ENCODE assay signal across 35 mouse cellular contexts in the genomic region with DNA sequence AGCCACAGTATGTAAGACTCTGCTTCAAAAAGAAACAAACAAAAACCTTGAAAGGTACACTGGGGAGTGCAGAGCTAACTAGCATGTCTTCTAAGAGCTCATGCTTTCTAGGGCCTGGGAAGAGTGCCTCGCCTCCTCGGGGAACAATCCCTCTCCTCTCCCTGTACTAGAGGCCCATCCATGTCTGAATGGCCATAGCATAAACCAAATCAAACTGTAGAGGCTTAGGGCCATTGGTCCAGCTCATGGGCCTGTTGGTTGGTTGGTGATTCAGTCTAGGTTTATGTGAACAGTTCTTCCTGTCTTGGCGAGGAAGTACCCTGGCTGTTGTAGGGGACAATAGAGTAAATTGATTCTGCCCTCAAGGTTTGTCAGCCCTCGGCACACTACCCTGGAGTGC.
"Had no signal": no experiment of that assay in that cellular context is flagged by ENCODE, and none has a peak within 500 bp of the region (broad histone marks: within the 10 kb centered on the region; RNA-seq: fewer than 3 reads in every experiment).

No protein-coding gene starts in this region.

- H3K27me3 ChIP-seq: heart, embryonic 12.5 days; heart, embryonic 13.5 days; heart, embryonic 15.5 days; hindbrain, embryonic 12.5 days; hindbrain, embryonic 15.5 days; intestine, embryonic 15.5 days; kidney, embryonic 15.5 days had no signal

- H3K9ac ChIP-seq: heart, embryonic 12.5 days; heart, embryonic 13.5 days; heart, embryonic 15.5 days; hindbrain, embryonic 12.5 days; hindbrain, embryonic 13.5 days; hindbrain, embryonic 14.5 days; hindbrain, embryonic 15.5 days; intestine, embryonic 15.5 days; kidney, embryonic 15.5 days had no signal

- ATAC-seq: hindbrain, embryonic 16.5 days; hindbrain, postnatal 0 days; inflammation-experienced regulatory T-cells, adult 6 months; intestine, embryonic 15.5 days; intestine, embryonic 16.5 days; intestine, postnatal 0 days had no signal

- DNase-seq: heart, postnatal 10 days; heart, postnatal 14 days; heart, postnatal 36 days; heart, postnatal 4 days; kidney, adult 11 months; kidney, adult 18-20 months; kidney, adult 2 months; kidney, adult 8-10 months; kidney, adult 9 months; kidney, postnatal 10 days; kidney, postnatal 14 days; kidney, postnatal 25 days; kidney, postnatal 36 days; kidney, postnatal 4 days; layer of hippocampus, adult 9-11 months; layer of hippocampus, postnatal 36 days had no signal

- H3K27ac ChIP-seq: heart, embryonic 13.5 days; heart, embryonic 15.5 days; hindbrain, embryonic 10.5 days; hindbrain, embryonic 12.5 days; hindbrain, embryonic 13.5 days; hindbrain, embryonic 14.5 days; hindbrain, embryonic 15.5 days; hindbrain, postnatal 0 days; intestine, embryonic 15.5 days; kidney, embryonic 15.5 days; kidney, postnatal 0 days; layer of hippocampus, adult 2 months; left cerebral cortex, adult 2 months had no signal

- H3K4me3 ChIP-seq: heart, embryonic 12.5 days; heart, embryonic 13.5 days; heart, embryonic 15.5 days; hindbrain, embryonic 10.5 days; hindbrain, embryonic 12.5 days; hindbrain, embryonic 13.5 days; hindbrain, embryonic 15.5 days; intestine, embryonic 15.5 days; kidney, embryonic 15.5 days; layer of hippocampus, adult 2 months; left cerebral cortex, adult 2 months had no signal

- H3K4me2 ChIP-seq: heart, embryonic 11.5 days; heart, embryonic 12.5 days; heart, embryonic 13.5 days; heart, embryonic 15.5 days; hindbrain, embryonic 12.5 days; hindbrain, embryonic 13.5 days; hindbrain, embryonic 14.5 days; hindbrain, embryonic 15.5 days; intestine, embryonic 15.5 days; kidney, embryonic 15.5 days had no signal

- H3K36me3 ChIP-seq: heart, embryonic 12.5 days; heart, embryonic 13.5 days; heart, embryonic 15.5 days; hindbrain, embryonic 10.5 days; hindbrain, embryonic 12.5 days; hindbrain, embryonic 13.5 days; hindbrain, embryonic 15.5 days; intestine, embryonic 15.5 days; kidney, embryonic 15.5 days had no signal

- H3K9me3 ChIP-seq: heart, embryonic 12.5 days; heart, embryonic 13.5 days; heart, embryonic 15.5 days; hindbrain, embryonic 10.5 days; hindbrain, embryonic 12.5 days; hindbrain, embryonic 13.5 days; hindbrain, embryonic 15.5 days; intestine, embryonic 15.5 days; kidney, embryonic 15.5 days had no signal

- H3K4me1 ChIP-seq: heart, embryonic 12.5 days; heart, embryonic 15.5 days had no signal
